Mouse (Mus musculus) cerebellum, postnatal 25 days (tissue): ENCODE data around the gene Olfm2.
"Not testable (repeated sequence)": the region's sequence is repeated elsewhere in the genome, so short reads cannot be mapped to it uniquely, and the experiment has no call there.

Experiments used
- DNase-seq, 2 experiments: peaks; one replicate each; pipeline ENCODE4 v3.0.0; 2021; ENCODE audit warnings: mixed read lengths in 2 of 2

Gene Olfm2

GRCm38 (mm10) chr9:20652260-20652658, 93.9 kb downstream of the Olfm2 start:
- no peak for DNase-seq

GRCm38 (mm10) chr9:20651602-20652259, 94.4 kb downstream of the Olfm2 start, which contains the start of gene Pin1:
Gene Pin1 (plus strand): TSS chr9:20652095.
- peak; percentile 97 to 98 for DNase-seq

- no peak for DNase-seq
Observed at GRCm38 (mm10) chr9:20645121-20645520, 101.0 kb downstream of the Olfm2 start.

GRCm38 (mm10) chr9:20644360-20645081, 101.6 kb downstream of the Olfm2 start, which contains the start of gene Fbxl12:
Gene Fbxl12 (minus strand): TSS chr9:20644767.
- peak; percentile 77 to 82 for DNase-seq

- DNase-seq = peak in 1 of 2 experiments; percentile 3
Observed at GRCm38 (mm10) chr9:20643781-20644180, 102.4 kb downstream of the Olfm2 start.

GRCm38 (mm10) chr9:20642896-20643466, 103.2 kb downstream of the Olfm2 start:
- DNase-seq = peak; percentile 39 to 70

- peak; percentile 35 to 65 for DNase-seq
Observed at GRCm38 (mm10) chr9:20642101-20642895, 103.9 kb downstream of the Olfm2 start, which contains the start of gene Ubl5. Gene Ubl5 (plus strand): TSS chr9:20642878.

- peak in 1 of 2 experiments; percentile 1 for DNase-seq
Observed at GRCm38 (mm10) chr9:20641501-20641900, 104.6 kb downstream of the Olfm2 start.

GRCm38 (mm10) chr9:20639486-20639885, 106.7 kb downstream of the Olfm2 start:
- DNase-seq = no peak

- peak; percentile 5 to 17 for DNase-seq
Observed at GRCm38 (mm10) chr9:20638552-20638951, 107.6 kb downstream of the Olfm2 start.

- DNase-seq = peak in 1 of 2 experiments; percentile 2
Observed at GRCm38 (mm10) chr9:20636790-20637189, 109.4 kb downstream of the Olfm2 start.

- peak; percentile 1 to 4 for DNase-seq
Observed at GRCm38 (mm10) chr9:20636256-20636655, 109.9 kb downstream of the Olfm2 start.

- not testable (repeated sequence) for DNase-seq
Observed at GRCm38 (mm10) chr9:20635676-20636075, 110.5 kb downstream of the Olfm2 start.

GRCm38 (mm10) chr9:20631332-20631731, 114.8 kb downstream of the Olfm2 start:
- DNase-seq = no peak
